Mouse (Mus musculus) left cerebral cortex, adult 2 months (tissue): ENCODE measurements at regions not wholly inside any gene's neighbourhood (a gene's known extent, or its start where the extent isn't known, plus 50 kb on each side); places are given as distances from the start of the nearest gene placed in this dataset.

Experiments
- DNase-seq, 2 experiments: peaks; one replicate each; pipeline ENCODE4 v3.0.0; 2021 to 2022; ENCODE audit warnings: low spot score in 2 of 2, mixed read lengths in 1 of 2; ENCODE audit errors: extremely low spot score in 1 of 2
- H3K27ac ChIP-seq: fragments of 200-600 bp; 2 replicates; pipeline ENCODE4 v1.8.1; 2022
- H3K4me3 ChIP-seq: fragments of 200-600 bp; 2 replicates; pipeline ENCODE4 v1.8.1; 2022
- CTCF ChIP-seq: fragments of 200-600 bp; IDR thresholded peaks from 2 replicates; pipeline ENCODE4 v1.8.1; 2022; ENCODE audit warnings: antibody characterized with exemption, mild to moderate bottlenecking, moderate library complexity
- intact Hi-C: fragments of 180-260 bp; cut with DNase I; formaldehyde crosslinking; loops from one replicate; pipeline ENCODE4 v1.15.1; 2025

GRCm38 (mm10) chr12:112274756-112275155 is 128.7 kb downstream of the Kif26a start:
- no peak for TF ChIP-seq CTCF
- intact Hi-C loops: no loop called here
- Histone ChIP-seq H3K27ac (no peak overlapping the region), H3K4me3 (no peak overlapping the region)
- no peak for DNase-seq

- Histone ChIP-seq H3K27ac (no peak overlapping the region), H3K4me3 (no peak overlapping the region)
- intact Hi-C loops: no loop called here
- DNase-seq: no peak
- TF ChIP-seq CTCF: no peak
Measured at GRCm38 (mm10) chr12:112276651-112277050, 130.6 kb downstream of the Kif26a start.

- no peak overlapping the region for H3K27ac ChIP-seq
- intact Hi-C loops: no loop called here
- DNase-seq: no peak
- no peak overlapping the region for H3K4me3 ChIP-seq
- TF ChIP-seq CTCF: no peak
Measured at GRCm38 (mm10) chr12:112277511-112277910, 131.5 kb downstream of the Kif26a start.

- no peak overlapping the region for H3K27ac ChIP-seq
- no peak for TF ChIP-seq CTCF
- no peak overlapping the region for H3K4me3 ChIP-seq
- intact Hi-C loops: no loop called here
- no peak for DNase-seq
Measured at GRCm38 (mm10) chr12:112285096-112285495, 139.1 kb downstream of the Kif26a start.

- Histone ChIP-seq H3K27ac (no peak overlapping the region), H3K4me3 (no peak overlapping the region)
- intact Hi-C loops: no loop called here
- no peak for TF ChIP-seq CTCF
- DNase-seq: no peak
Measured at GRCm38 (mm10) chr12:112288786-112289185, 142.8 kb downstream of the Kif26a start.

GRCm38 (mm10) chr12:112290299-112290698 is 144.3 kb downstream of the Kif26a start:
- intact Hi-C loops: no loop called here
- Histone ChIP-seq H3K4me3 (no peak overlapping the region), H3K27ac (no peak overlapping the region)
- no peak for TF ChIP-seq CTCF
- peak; percentile 17 to 48 for DNase-seq

GRCm38 (mm10) chr12:112291748-112292561 is 145.9 kb downstream of the Kif26a start:
- no peak overlapping the region for H3K4me3 ChIP-seq
- no peak overlapping the region for H3K27ac ChIP-seq
- DNase-seq: no peak
- no peak for TF ChIP-seq CTCF
- intact Hi-C loops: no loop called here

GRCm38 (mm10) chr12:112293105-112293504 is 147.1 kb downstream of the Kif26a start:
- intact Hi-C loops: no loop called here
- no peak for TF ChIP-seq CTCF
- no peak for DNase-seq

GRCm38 (mm10) chr12:112295337-112295941 is 149.4 kb downstream of the Kif26a start:
- Histone ChIP-seq H3K27ac (no peak overlapping the region), H3K4me3 (no peak overlapping the region)
- DNase-seq: no peak
- TF ChIP-seq CTCF: no peak
- intact Hi-C loops: no loop called here

More at GRCm38 (mm10) chr12:112293105-112293504, 147.1 kb downstream of the Kif26a start:
- Histone ChIP-seq H3K4me3 (no peak overlapping the region), H3K27ac (no peak overlapping the region)

- DNase-seq: no peak
Measured at GRCm38 (mm10) chr12:112298521-112298920, 152.5 kb downstream of the Kif26a start.

GRCm38 (mm10) chr12:112299089-112299488 is 153.1 kb downstream of the Kif26a start:
- intact Hi-C loops: no loop called here
- H3K27ac ChIP-seq: no peak overlapping the region
- TF ChIP-seq CTCF: no peak
- no peak for DNase-seq
- H3K4me3 ChIP-seq: no peak overlapping the region

More at GRCm38 (mm10) chr12:112298521-112298920, 152.5 kb downstream of the Kif26a start:
- Histone ChIP-seq H3K4me3 (no peak overlapping the region), H3K27ac (no peak overlapping the region)
- TF ChIP-seq CTCF: no peak
- intact Hi-C loops: no loop called here

- intact Hi-C loops: no loop called here
- H3K27ac ChIP-seq: no peak overlapping the region
- TF ChIP-seq CTCF: no peak
Measured at GRCm38 (mm10) chr12:112299603-112300002, 153.6 kb downstream of the Kif26a start.

More at GRCm38 (mm10) chr12:112299603-112300002, 153.6 kb downstream of the Kif26a start:
- no peak for DNase-seq
- no peak overlapping the region for H3K4me3 ChIP-seq
